Mouse (Mus musculus): ENCODE results near the gene Aasdh.
"Not testable (repeated sequence)": the region's sequence is repeated elsewhere in the genome, so short reads cannot be mapped to it uniquely, and the experiment has no call there.

The Aasdh gene

DNA sequence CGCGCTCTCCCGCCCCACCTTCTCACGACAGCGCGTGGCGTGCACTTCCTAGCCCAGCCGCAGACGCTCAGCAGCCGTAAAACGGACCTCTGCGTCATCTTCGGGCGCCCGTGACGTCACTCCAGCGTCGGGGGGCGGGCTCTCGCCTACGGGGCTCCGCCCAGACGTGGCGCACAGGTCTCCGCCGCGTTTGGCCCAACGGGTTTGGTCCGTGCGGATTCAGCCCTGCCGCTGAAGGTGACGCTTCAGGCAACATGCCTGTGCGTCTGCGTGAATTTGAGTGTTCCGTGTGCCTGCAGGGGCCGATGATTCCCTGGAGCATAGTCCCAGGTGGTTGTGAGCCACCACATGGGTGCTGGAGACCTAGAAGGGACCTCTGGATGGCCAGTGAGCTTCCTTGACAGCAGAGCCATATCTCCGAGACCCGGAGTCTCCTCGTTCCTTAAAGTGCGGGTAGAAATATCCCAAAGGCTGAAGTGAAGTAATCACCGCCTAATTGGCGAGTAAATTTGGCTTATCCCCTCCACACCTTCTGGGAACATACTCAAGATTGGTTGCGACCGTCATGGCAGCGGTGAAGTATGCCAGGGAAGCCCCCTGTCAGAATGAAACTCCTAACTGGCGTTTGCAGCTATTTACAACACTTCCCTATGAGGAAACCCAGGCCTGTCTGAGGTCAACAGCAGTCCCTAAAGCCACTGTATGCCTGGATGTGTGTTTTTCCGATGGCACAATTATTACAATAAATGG lies at the start of gene Aasdh:
TSS of gene Aasdh (minus strand) at position 110 of the 750 bp plus-strand sequence.
- DNase-seq (ENCODE audit: inconsistent ontology term) = peak; percentile 98

DNA sequence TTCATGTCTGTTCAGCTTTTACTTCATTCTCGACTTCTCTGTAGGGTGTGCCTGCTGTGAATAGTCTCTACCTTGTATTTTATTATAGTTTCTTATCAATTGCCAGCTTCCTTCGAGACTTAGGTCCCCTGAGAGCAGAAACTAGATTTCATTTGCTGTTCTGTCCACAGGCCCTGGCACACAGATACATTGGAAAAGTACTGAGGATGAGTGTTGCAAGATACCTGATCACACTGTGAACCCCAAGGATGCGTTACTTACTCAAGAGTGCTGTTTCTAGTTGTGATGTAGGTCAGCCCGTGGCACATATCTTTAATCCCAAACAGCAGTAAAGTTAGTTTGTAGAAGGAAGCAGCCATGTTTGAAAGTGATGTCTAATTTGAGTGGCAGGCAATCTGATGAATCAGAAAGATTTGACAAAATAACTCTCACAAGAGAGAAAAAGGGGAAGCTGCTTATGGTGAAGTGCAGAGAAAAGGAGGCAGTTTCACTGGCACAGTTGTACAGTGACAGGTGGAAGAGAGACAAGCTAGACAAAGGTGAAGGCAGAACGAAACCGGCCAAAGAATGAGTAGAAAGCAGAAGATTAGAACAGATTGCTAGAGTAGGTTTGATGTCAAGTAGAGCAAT lies 49.1 kb upstream of the Aasdh start:
- no peak for DNase-seq (ENCODE audit: inconsistent ontology term)

DNA sequence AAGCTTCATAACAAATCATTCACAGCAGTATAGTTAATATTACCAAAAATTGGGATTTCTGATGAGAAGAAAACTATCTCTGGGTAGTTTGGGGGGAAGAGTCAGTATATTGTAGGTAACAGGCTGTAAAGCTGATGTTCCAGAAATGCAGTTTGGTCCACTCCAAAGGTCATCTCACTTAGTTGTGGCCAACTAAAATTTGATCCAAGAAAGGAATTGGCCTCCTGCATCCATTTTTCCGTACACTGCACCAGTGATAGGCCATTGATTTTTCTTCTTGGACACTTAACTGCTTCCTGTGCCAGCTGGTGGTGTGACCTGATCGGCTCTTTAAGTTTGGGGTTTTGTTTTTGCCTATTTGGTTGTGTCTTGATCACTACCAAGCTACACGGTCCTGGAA lies 48.5 kb upstream of the Aasdh start:
- no peak for DNase-seq (ENCODE audit: inconsistent ontology term)

DNA sequence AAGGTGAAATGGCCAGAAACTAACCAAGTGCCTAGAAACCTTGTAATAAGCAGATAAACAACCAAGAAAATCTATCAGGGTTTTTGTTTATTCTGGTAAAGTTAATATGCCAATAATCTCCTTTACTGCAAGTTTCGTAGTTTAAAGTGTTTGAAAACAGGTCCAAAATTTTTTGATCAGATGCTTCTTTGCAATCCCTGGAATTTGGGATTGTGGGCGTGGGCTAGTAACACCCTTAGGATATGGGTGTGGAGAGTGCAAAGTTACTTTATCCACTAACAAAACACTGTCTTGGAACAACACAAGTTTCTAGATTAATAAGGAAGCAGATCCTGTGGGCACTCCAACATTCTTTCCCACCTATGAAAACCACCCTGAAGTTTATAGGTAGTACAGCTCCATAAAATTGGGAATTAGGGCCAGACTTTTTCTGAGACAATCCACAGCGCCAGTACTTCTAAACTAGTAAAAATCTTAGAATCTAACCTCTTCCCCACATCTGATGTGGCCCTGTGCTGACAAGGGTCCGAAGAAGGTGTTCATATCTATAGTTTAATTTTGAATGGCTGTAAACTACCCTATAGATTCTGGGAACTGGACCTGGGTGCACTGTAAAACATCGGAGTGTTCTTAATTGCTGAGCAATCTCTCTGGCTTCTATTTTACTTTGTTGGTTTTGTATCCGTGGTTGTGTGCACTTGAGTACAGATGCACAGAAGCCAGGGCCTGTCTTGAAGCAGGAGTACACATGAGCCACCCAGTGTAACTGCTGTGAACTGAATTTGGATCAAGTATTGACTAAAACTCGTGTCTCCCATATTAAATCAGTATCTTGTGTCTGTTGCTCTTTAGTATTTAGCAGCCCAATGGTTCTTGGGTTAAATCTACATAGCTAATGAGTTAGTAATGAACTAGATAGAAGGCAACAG lies 47.1 kb upstream of the Aasdh start:
- peak; percentile 22 for DNase-seq (ENCODE audit: inconsistent ontology term)

DNA sequence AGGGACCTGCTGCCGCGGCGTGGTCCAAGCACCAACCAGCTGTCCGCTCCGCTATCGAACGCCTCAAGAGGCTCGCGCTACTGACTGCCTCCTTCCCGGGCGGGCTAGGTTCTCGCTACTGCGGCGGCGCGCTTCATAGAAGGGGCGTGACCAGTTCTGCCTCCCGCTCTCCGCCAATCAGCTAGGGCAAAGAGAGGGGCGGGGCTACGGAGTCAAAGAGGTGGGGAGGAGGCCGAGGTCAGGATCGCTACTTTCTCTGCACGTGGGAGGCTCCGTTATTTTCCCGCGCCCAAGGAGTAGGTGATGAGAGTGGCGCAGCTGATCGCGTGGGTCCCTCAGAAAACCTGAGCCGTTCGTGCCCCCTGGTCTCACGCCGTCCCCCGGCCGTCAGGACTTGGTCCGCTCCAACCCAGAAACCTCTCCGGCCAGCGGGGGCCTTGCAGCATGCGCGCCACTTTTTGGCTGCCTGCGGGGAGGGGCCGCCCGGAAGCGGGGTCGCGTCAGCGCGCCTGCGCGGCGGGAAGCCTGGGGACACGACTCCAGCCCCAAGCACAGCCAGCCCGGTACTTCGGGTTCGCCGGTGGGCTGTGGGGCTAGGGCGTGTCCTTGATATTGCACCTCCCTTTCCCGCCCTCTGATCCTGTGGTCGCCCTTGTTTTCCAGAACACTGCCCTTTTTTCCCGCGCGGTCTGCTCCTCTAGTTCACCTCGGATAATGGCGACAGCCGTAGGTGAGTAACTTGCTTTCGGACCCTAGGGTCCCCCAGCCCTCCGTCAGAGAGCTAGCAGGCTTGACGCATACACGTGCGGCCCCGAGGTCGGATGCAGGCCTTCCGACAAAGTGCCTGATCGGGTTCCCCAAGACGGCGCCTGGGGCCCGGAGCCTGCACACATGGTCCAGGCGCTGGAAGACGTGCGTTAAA lies 46.1 kb upstream of the Aasdh start, which contains the start of the genes Paics and Ppat:
TSS of gene Paics (plus strand) at position 202 of the 922 bp plus-strand sequence.
TSS of gene Ppat (minus strand) at position 473 of the 922 bp plus-strand sequence.
- peak; percentile 99 for DNase-seq (ENCODE audit: inconsistent ontology term)

DNA sequence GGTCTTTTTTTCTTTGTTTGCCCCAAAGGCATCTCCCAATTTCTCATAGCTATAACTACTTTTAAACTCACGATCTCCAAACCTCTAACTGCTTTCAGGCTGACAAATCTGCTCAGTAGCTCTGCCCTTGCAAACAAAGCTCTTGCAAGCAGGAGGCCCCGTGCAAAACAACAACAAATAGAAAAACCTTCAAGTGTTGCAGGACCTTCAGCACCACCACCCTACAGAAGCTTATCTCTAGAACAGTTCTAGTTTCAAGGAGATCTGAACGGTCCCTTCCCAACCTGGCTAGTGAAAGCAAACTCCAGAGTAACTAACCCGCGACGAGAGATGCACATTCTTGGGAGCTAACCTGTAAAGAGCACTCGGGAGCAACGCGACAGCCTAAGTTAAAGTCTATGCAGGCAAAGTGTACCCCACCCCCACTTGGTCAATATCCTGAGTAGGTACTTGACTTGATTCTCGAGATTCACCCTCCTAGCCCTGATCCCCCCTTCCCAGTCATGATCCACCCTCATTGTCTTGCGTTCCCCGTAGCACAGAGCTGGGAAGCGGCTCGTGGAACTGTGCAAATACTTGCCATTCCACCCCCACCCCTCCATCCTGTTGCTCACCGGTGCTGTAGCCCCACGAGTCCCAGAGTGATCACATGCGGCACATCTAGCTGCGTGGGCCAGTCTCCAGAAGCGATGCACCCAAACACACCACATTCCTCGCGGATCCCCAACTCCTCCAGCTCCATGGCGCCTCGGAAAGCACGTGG lies 45.2 kb upstream of the Aasdh start:
- DNase-seq (ENCODE audit: inconsistent ontology term) = no peak

DNA sequence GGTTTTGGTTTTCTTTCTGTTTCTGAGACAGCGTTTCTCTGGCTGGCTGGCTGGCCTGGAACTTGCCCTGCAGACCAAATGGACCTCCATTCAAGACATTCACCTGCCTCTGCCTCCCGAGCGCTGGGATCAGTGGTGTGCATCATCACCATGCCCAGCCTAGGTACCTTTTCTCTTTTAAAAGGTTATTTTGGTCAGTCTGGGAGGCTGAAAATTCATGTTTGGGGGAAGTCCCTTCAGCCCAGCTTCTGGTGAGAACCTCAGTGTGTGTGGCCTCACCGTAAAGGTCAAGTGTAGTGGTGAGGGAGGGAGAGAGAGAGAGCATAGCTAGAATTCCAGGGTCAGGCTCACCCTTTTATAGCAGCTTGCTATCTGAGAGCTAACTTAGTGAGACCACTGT lies 42.4 kb upstream of the Aasdh start:
- DNase-seq (ENCODE audit: inconsistent ontology term) = no peak

DNA sequence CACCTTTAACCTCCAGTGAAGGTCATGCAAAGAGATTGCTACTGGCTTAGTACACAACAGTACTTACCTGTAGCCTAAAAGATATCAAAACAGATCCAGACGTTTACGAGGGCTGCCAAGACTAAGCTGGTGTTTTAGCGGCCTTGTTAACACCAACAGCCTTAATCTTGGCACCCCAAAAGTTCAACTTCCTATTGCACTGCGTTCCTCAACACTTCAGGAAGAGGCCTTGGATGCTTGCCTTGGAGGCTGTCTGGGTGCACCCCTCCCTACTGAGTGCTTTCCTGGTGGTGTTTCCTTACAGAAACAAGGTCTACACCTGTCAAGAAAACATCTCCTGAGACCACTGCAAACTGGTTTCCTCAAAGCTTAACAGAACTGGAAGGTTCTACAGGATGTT lies 41.8 kb upstream of the Aasdh start:
- DNase-seq (ENCODE audit: inconsistent ontology term) = no peak

DNA sequence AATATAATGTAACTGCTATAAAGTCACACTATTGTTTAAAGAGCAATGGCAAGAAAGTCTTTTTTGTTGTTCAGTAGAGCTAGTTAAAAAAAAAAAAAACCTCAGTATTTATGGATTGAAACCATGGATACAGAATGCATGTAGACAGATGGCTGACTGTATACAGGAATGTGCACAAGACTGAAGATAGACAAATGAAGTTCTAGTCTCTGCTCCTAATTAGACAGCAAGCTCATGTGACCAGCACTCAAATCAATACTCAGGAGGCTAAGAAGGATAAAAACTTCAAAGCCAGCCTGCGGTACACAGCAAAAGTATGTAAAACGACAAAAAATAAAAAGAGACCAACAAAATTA lies 40.3 kb upstream of the Aasdh start:
- DNase-seq (ENCODE audit: inconsistent ontology term) = no peak

DNA sequence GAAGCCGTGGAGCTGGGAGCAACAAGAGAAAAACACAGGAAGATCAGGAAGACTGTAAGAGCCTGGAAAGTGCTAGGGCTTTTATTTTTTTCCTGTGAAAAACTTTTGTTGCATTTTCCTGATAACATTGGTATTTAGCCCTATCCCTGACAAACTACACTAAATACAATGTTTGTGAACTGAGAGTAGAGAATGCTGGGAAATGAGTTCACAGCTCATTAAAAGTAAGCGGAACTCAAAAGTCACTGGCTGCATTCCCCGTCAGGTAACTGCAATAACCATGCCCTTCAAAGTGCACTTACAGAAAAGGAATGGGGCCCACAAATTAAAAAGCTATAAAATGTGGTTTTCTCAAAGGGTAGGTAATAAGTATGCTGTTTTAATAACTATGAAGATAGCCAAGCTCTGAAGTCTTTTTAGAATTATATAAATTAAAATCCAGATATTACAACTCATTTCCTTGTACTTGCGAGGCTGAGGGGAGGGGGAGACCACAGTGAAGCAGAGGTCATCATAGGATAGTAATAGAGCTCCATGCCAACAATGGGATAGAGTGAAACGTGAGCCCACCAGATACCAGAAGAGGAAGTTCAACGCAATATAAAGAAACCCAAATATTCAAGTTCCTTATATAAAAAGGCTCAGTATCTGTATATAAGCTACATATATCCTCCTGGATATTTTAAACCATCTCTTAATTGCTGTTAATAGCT lies 39.8 kb upstream of the Aasdh start:
- DNase-seq (ENCODE audit: inconsistent ontology term) = no peak

DNA sequence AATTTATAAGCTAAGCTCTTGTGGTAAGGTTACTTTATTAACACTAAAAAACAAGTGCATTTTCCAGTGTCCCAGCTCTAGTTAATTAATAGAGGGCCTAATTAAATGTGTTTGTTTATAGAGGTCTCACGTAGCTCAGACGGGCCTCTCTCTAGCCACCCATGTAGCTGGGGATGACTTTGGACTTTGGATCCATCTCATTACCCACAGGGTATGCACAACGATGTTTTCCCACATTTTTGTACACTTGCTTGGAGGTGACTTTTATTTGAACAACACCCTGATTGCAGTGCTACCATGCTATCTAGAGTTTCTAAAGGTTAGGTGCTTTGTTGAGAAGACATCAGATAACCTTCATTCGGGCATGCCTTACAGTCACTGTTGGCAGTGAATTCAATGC lies 37.2 kb upstream of the Aasdh start:
- no peak for DNase-seq (ENCODE audit: inconsistent ontology term)

DNA sequence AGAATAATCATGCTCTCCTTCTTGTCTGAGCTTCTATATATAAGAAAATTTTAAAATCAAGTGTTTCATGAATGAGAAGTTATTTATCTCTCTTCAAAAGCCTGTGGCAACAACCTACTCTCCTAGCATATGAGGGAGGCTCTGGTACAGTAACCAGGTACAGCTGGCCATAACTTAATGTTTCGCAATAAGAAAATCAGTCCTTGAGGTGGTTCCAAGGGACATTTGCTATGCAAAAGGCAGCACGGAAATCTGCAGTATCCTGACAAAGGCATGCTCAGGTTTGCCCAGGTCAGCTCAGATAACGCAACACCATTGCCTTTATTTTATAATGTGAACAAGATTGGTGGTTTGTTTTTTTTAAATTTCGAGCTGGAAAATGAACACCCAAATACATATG lies 36.7 kb upstream of the Aasdh start:
- DNase-seq (ENCODE audit: inconsistent ontology term) = no peak

DNA sequence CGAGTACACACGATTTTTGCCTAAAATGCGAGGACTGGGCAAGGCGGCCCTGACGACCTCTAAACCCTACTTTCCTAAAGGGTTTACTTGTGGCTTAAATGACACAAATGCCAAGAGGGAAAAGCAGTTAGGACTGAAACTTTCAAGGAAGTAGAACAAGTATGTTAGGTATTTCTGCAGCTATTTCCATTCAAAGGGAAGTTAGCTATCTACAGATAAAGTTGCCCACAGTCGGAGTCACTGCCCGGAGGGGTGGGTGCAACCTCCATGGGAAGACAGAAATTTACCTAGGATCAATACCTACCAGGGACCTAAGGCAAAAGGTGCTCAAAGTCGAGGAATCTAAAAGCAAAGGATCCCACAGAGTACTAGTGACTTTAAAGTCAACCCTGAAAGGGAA lies 34.4 kb upstream of the Aasdh start:
- no peak for DNase-seq (ENCODE audit: inconsistent ontology term)

DNA sequence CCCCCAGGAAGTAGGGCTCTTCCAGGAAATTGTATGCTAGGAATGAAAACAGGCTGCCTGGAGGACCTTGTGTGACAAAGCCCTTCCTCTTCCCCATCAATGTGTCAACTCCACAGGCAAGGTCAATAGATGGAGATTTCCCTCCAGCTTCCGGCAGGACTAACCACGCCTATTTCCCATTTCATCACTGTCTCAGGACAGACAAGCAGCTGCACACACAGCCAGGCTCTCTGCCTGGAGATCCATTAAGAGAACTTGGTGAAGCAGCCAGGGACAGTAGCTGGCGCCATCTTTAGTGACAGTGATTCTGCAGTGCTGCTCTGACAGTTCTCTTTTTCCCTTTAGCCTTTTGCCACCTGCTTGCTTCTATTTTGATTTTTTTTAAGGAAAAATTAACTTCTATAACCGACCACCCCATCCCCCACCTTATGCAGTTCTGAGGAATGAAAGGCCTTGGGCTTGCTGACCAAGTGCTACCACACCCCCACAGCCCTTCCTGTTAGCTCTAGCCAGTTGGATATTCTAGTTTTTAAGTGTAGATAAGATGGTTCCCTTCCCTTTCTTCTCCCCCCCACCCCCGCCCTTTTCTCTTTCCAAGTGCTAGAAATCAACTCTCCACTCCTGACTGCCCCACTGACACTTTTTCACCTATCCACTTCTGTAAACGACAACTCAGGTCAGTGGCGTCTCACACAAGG lies 24.0 kb upstream of the Aasdh start:
- DNase-seq (ENCODE audit: inconsistent ontology term) = no peak

DNA sequence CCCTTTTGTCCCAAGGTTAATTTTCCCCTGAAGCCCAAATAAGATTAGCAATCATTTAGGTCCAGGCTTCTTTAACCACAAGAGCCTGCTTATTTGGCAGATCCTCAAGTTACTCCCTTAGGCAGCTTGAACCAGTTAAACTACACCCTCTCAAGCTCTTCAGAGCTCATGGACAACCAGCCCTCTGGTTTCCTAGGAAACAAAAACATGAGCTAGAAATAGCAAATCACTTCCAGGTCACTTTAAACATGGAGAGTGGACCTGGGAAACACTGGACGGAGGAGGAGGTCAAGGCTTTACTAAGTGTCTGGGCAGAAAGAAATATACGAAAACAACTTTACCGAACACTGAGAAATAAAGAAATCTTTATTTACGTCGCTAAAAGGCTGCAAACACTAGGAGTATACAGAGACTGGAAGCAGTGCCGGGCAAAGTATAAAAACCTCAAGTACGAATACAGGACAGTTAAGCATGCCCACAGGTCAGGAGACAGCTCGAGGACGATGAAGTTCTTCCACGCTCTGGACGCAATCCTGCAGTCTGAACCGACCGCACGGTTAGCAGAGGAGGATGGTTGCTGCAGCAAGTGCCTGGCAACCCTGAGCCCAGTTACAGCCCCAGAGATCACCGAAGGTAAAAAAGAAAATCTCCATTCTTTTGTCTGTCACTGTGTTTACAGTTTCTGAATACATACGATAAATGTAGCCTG lies 23.0 kb upstream of the Aasdh start:
- no peak for DNase-seq (ENCODE audit: inconsistent ontology term)

DNA sequence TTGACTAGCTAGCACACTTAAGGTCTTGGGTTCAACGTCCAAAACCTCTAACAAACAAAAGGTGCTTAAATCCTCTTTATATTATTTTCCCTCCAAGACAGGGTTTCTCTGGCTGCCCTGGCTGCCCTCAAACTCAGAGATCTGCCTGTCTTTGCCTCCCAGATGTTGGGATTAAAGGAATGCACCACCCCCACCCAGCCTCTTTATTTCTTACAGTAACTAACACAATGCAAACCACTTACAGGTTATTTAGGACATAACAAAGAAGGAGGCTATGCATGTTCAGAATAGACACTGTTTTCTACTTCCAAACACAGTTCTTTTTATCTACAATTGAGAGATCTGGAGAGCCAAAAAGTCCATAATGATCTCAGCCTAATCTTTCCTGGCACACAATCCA lies 19.0 kb upstream of the Aasdh start:
- DNase-seq (ENCODE audit: inconsistent ontology term) = no peak

DNA sequence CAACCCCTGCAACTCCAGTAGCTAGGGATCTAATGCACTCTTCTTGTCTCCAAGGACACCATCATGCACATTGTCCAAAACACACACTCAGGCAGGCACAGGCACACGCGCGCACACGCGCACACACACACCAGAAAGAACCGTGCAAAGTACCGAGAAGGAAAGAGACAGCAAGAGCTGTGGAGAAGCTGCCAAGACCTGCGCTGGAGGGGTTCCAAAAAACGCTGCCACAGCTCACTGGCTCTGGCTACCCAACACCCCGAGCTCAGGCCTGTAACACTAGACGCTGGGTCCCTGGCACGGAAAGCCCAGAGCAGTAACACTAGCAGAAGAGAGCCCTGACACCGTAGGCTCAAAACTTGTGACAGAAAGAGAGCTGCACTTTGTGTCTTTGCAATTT lies 18.1 kb upstream of the Aasdh start:
- DNase-seq (ENCODE audit: inconsistent ontology term) = peak; percentile 40

DNA sequence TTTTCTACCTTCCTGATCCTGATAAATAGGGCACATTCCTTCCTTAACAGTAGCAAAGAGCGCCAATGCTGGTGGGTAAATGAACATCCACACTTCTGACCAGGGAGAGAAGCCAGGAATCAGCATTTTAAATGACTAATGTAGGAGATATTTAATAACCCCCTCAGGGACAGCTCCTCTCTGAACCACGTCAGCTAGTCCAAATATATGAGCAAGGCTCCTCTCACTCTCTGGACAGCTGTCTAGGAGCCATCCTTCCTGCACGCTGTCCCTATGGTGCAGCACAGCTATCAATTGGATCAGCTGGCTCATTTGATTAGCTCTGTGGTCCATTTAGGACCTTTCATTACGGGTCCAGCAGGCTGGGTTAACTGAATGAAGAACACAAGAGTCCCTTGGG lies 17.5 kb upstream of the Aasdh start:
- DNase-seq (ENCODE audit: inconsistent ontology term) = peak; percentile 9

DNA sequence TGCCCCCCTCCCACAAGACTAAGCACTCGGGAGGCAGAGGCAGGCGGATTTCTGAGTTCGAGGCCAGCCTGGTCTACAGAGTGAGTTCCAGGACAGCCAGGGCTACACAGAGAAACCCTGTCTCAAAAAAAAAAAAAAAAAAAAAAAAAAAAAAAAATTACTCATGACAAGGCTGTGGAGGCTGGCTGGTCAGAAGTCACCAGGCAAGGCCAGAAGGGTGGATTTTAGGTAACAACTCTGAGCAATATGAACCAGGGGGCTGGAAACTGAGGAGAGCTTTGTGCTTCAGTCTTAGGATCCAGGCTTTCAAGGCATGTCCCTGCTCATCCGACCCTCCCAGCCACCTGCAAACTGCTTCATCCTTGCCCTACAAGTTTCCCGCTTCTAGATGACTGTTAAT lies 7.2 kb upstream of the Aasdh start:
- not testable (repeated sequence) for DNase-seq (ENCODE audit: inconsistent ontology term)

Measured in Muller cell, postnatal 12 days (primary cell).